Mouse (Mus musculus): Measurements from ENCODE around the gene Epn1.

DNA sequence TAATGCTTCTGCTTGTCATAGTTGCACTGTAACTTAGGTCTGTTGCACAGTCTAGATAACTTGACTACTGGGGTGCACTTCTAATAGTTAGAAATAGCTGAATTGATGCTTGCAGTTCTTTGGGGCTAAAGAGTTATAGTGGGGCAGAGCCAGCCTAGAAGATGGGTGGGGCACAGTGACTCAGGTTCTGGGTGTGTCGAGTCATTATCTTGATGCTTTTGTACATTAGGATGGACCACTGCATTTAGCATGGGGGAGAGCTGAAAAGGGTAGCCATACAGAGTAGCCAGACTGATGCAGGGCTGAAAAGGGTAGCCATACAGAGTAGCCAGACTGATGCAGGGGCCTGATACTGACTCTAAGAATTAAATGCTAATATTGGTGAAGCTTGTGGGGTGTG is 6.4 kb upstream of the Epn1 start:
- no peak for TF ChIP-seq CTCF (IDR thresholded peaks at IDR 0.05; ENCODE audit: control insufficient read depth, insufficient read depth, insufficient read length)
- TF ChIP-seq MYOD1 (IDR thresholded peaks at IDR 0.05; ENCODE audit: control insufficient read depth, insufficient read length, low read depth), result no peak
- no peak for TF ChIP-seq MAX (IDR thresholded peaks at IDR 0.05)
- no peak for TF ChIP-seq CEBPB (IDR thresholded peaks at IDR 0.05; ENCODE audit: low read depth)
- no peak for TF ChIP-seq USF1 (IDR thresholded peaks at IDR 0.05; ENCODE audit: low read depth)
- no peak for TF ChIP-seq MYOG (IDR thresholded peaks at IDR 0.05; ENCODE audit: control insufficient read depth, extremely low read depth, insufficient read length)
- TF ChIP-seq FOSL1 (IDR thresholded peaks at IDR 0.05; ENCODE audit: insufficient read depth, low read length, poor library complexity, severe bottlenecking), result no peak
